Mouse (Mus musculus) MEL (cell line): ENCODE data around the gene Bach2.

Experiments used
- EP300 ChIP-seq, 2 experiments: IDR thresholded peaks; 2 replicates each; pipeline ENCODE4 v1.6.1; 2011; ENCODE audit warnings: improper control_type of control experiment in 2 of 2, low read length in 2 of 2, low read depth in 1 of 2, mild to moderate bottlenecking in 1 of 2
- JUND ChIP-seq: IDR thresholded peaks from 2 replicates; pipeline ENCODE4 v1.6.1; 2011; ENCODE audit warnings: low read depth, mild to moderate bottlenecking, improper control_type of control experiment, low read length

DNA sequence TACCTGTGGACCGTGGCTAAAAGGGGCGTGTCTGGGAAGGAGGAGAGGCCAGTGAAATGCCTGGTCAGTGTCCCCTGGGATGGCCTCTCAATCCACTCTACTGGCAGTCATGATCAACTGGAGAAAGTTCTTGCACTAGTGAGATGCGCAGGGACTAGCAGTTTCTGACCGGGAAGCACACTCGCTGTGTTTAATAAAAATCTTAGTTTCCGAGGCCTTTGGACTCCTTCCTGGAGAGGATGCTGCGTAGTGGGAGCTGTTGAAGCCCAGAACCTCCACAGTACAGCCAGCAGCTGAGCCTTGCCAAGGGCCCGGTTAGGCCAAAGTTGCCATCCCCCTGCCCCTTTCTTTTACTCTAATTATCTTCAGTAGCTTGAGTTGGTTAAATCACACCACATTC, 148.3 kb downstream of the Bach2 start:
- TF ChIP-seq JUND: no peak
- TF ChIP-seq EP300 (IDR thresholded peaks at IDR 0.05; ENCODE audit: low read depth in 1 of 2, low read length in 2 of 2): no peak
